Mouse (Mus musculus) ovary, postnatal 10 days (tissue): ENCODE measurements around the gene Hlcs.

ENCODE experiments used
- DNase-seq: peaks from one replicate; pipeline ENCODE4 v3.0.0; 2022; ENCODE audit warnings: low spot score

The Hlcs gene

GRCm38 (mm10) chr16:94289138-94290072 lies 24.0 kb downstream of the Hlcs start:
- no peak for DNase-seq

GRCm38 (mm10) chr16:94287826-94288225 lies 25.5 kb downstream of the Hlcs start:
- no peak for DNase-seq

GRCm38 (mm10) chr16:94283972-94284371 lies 29.4 kb downstream of the Hlcs start:
- no peak for DNase-seq

GRCm38 (mm10) chr16:94270826-94271225 lies 42.5 kb downstream of the Hlcs start:
- DNase-seq, result no peak

- peak; percentile 66 for DNase-seq
Measured at GRCm38 (mm10) chr16:94269635-94270034, 43.7 kb downstream of the Hlcs start.

- DNase-seq, result no peak
Measured at GRCm38 (mm10) chr16:94268205-94268604, 45.2 kb downstream of the Hlcs start.

- no peak for DNase-seq
Measured at GRCm38 (mm10) chr16:94264611-94265010, 48.8 kb downstream of the Hlcs start.

GRCm38 (mm10) chr16:94262501-94262900 lies 50.9 kb downstream of the Hlcs start:
- DNase-seq, result no peak

- no peak for DNase-seq
Measured at GRCm38 (mm10) chr16:94260938-94261630, 52.3 kb downstream of the Hlcs start.

- DNase-seq, result peak; percentile 56
Measured at GRCm38 (mm10) chr16:94258366-94259310, 54.7 kb downstream of the Hlcs start.

GRCm38 (mm10) chr16:94255592-94255991 lies 57.8 kb downstream of the Hlcs start:
- no peak for DNase-seq

GRCm38 (mm10) chr16:94255035-94255434 lies 58.3 kb downstream of the Hlcs start:
- DNase-seq, result no peak

GRCm38 (mm10) chr16:94254415-94254891 lies 58.9 kb downstream of the Hlcs start:
- DNase-seq, result no peak

- DNase-seq, result no peak
Measured at GRCm38 (mm10) chr16:94253671-94254414, 59.5 kb downstream of the Hlcs start.

GRCm38 (mm10) chr16:94251756-94252155 lies 61.6 kb downstream of the Hlcs start:
- no peak for DNase-seq

- DNase-seq, result no peak
Measured at GRCm38 (mm10) chr16:94250640-94251349, 62.6 kb downstream of the Hlcs start.

- DNase-seq, result no peak
Measured at GRCm38 (mm10) chr16:94250136-94250535, 63.2 kb downstream of the Hlcs start.

GRCm38 (mm10) chr16:94249666-94250065 lies 63.7 kb downstream of the Hlcs start:
- no peak for DNase-seq

- no peak for DNase-seq
Measured at GRCm38 (mm10) chr16:94248721-94249120, 64.7 kb downstream of the Hlcs start.

- DNase-seq, result no peak
Measured at GRCm38 (mm10) chr16:94246976-94247375, 66.4 kb downstream of the Hlcs start.
